Mouse (Mus musculus): Measurements from ENCODE around the gene Asic2. TPM values are rescaled to one million over a fixed set of nuclear protein-coding genes. Genes with fewer than 3 reads are reported as not detected.

Asic2 gene
- polyA plus RNA-seq, 1 experiment from 2014 or later, result 0.47 TPM

- no peaks in the 10 kb centered on the region for H3K27me3 ChIP-seq (ENCODE audit: control insufficient read depth, insufficient read depth, low read length)
- no peaks in the 10 kb centered on the region for H3K4me1 ChIP-seq (replicated peaks; ENCODE audit: control insufficient read depth, insufficient read depth)
- no peak overlapping the region for H3K9ac ChIP-seq (ENCODE audit: low read length)
- no peaks in the 10 kb centered on the region for H3K9me3 ChIP-seq (ENCODE audit: control insufficient read depth, low read length)
- no peak overlapping the region for H3K4me2 ChIP-seq (replicated peaks; ENCODE audit: low read depth)
- H3K27ac ChIP-seq (replicated peaks), result no peak overlapping the region
- no peaks in the 10 kb centered on the region for H3K36me3 ChIP-seq (ENCODE audit: control insufficient read depth, insufficient read depth, low read length)
- ATAC-seq (ENCODE audit: low FRiP score, low TSS enrichment), result no peak
- 61% methylated on average over 10 of the region's 10 CpGs for WGBS
- DNase-seq (ENCODE audit: low spot score), result peak; percentile 70
- no peak overlapping the region for H3K4me3 ChIP-seq (ENCODE audit: low read depth, low read length)
- TF ChIP-seq CTCF (IDR thresholded peaks at IDR 0.05; ENCODE audit: low read depth) (peak; percentile 100), EP300 (optimal IDR thresholded peaks at IDR 0.05) (no peak)
Observed at GRCm38 (mm10) chr11:81996172-81996841, 28.1 kb upstream of the Asic2 start.

- no peaks in the 10 kb centered on the region for H3K36me3 ChIP-seq (ENCODE audit: control insufficient read depth, insufficient read depth, low read length)
- no peak overlapping the region for H3K9ac ChIP-seq (ENCODE audit: low read length)
- no peaks in the 10 kb centered on the region for H3K9me3 ChIP-seq (ENCODE audit: control insufficient read depth, low read length)
- no peak for ATAC-seq (ENCODE audit: low FRiP score, low TSS enrichment)
- TF ChIP-seq CTCF (IDR thresholded peaks at IDR 0.05; ENCODE audit: low read depth), result peak; percentile 79
- TF ChIP-seq EP300 (optimal IDR thresholded peaks at IDR 0.05), result no peak
- DNase-seq (ENCODE audit: low spot score), result peak; percentile 33
- no peak overlapping the region for H3K27ac ChIP-seq (replicated peaks)
- H3K4me3 ChIP-seq (ENCODE audit: low read depth, low read length), result no peak overlapping the region
- WGBS, result 36% methylated on average over 5 of the region's 5 CpGs
- no peaks in the 10 kb centered on the region for H3K27me3 ChIP-seq (ENCODE audit: control insufficient read depth, insufficient read depth, low read length)
- H3K4me1 ChIP-seq (replicated peaks; ENCODE audit: control insufficient read depth, insufficient read depth), result no peaks in the 10 kb centered on the region
- no peak overlapping the region for H3K4me2 ChIP-seq (replicated peaks; ENCODE audit: low read depth)
Observed at GRCm38 (mm10) chr11:81983146-81983545, 14.9 kb upstream of the Asic2 start.

DNA sequence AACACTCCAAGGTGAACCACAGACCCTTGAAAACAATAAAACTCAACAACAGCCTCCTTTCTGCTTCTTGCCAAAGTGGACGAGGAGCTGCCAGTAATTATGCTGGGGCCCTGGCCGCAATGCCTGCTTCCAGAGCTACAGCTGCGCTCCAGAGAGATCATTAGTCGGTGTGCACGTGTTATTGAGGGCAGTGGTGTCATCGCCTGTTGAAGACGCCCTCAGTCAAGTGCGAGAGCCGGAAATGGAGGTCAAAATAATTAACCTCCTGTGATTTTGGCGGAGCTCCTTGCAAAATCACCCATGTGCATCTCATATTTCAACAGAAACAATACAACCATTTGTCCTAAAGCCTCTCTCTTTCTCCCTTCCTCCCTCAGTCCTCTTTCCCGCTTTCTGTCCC lies 13.9 kb upstream of the Asic2 start:
- H3K9me3 ChIP-seq (ENCODE audit: control insufficient read depth, low read length), result no peaks in the 10 kb centered on the region
- no peak overlapping the region for H3K27ac ChIP-seq (replicated peaks)
- no peak overlapping the region for H3K4me2 ChIP-seq (replicated peaks; ENCODE audit: low read depth)
- DNase-seq (ENCODE audit: low spot score), result no peak
- no peak for ATAC-seq (ENCODE audit: low FRiP score, low TSS enrichment)
- no peaks in the 10 kb centered on the region for H3K4me1 ChIP-seq (replicated peaks; ENCODE audit: control insufficient read depth, insufficient read depth)
- no peaks in the 10 kb centered on the region for H3K36me3 ChIP-seq (ENCODE audit: control insufficient read depth, insufficient read depth, low read length)
- H3K4me3 ChIP-seq (ENCODE audit: low read depth, low read length), result no peak overlapping the region
- TF ChIP-seq CTCF (IDR thresholded peaks at IDR 0.05; ENCODE audit: low read depth), result no peak
- no peak for TF ChIP-seq EP300 (optimal IDR thresholded peaks at IDR 0.05)
- H3K27me3 ChIP-seq (ENCODE audit: control insufficient read depth, insufficient read depth, low read length), result no peaks in the 10 kb centered on the region
- 49% methylated on average over 11 of the region's 11 CpGs for WGBS
- no peak overlapping the region for H3K9ac ChIP-seq (ENCODE audit: low read length)

- H3K9me3 ChIP-seq (ENCODE audit: control insufficient read depth, low read length), result no peaks in the 10 kb centered on the region
- no peak overlapping the region for H3K27ac ChIP-seq (replicated peaks)
- no peak for DNase-seq (ENCODE audit: low spot score)
- H3K4me3 ChIP-seq (ENCODE audit: low read depth, low read length), result no peak overlapping the region
- H3K36me3 ChIP-seq (ENCODE audit: control insufficient read depth, insufficient read depth, low read length), result no peaks in the 10 kb centered on the region
- no peaks in the 10 kb centered on the region for H3K27me3 ChIP-seq (ENCODE audit: control insufficient read depth, insufficient read depth, low read length)
- no peak for ATAC-seq (ENCODE audit: low FRiP score, low TSS enrichment)
- H3K9ac ChIP-seq (ENCODE audit: low read length), result no peak overlapping the region
- TF ChIP-seq CTCF (IDR thresholded peaks at IDR 0.05; ENCODE audit: low read depth) (peak; percentile 60), EP300 (optimal IDR thresholded peaks at IDR 0.05) (no peak)
- H3K4me2 ChIP-seq (replicated peaks; ENCODE audit: low read depth), result no peak overlapping the region
- no peaks in the 10 kb centered on the region for H3K4me1 ChIP-seq (replicated peaks; ENCODE audit: control insufficient read depth, insufficient read depth)
- WGBS, result 17% methylated on average over 5 of the region's 5 CpGs
Observed at GRCm38 (mm10) chr11:81974577-81974976, 6.3 kb upstream of the Asic2 start.

- WGBS, result 46% methylated on average over 5 of the region's 5 CpGs
- Histone ChIP-seq H3K36me3 (ENCODE audit: control insufficient read depth, insufficient read depth, low read length) (no peaks in the 10 kb centered on the region), H3K27ac (replicated peaks) (no peak overlapping the region), H3K4me3 (ENCODE audit: low read depth, low read length) (no peak overlapping the region), H3K4me2 (replicated peaks; ENCODE audit: low read depth) (no peak overlapping the region), H3K27me3 (ENCODE audit: control insufficient read depth, insufficient read depth, low read length) (no peaks in the 10 kb centered on the region), H3K9ac (ENCODE audit: low read length) (no peak overlapping the region), H3K9me3 (ENCODE audit: control insufficient read depth, low read length) (no peaks in the 10 kb centered on the region), H3K4me1 (replicated peaks; ENCODE audit: control insufficient read depth, insufficient read depth) (no peaks in the 10 kb centered on the region)
- ATAC-seq (ENCODE audit: low FRiP score, low TSS enrichment) (no peak), DNase-seq (ENCODE audit: low spot score) (no peak)
- TF ChIP-seq EP300 (optimal IDR thresholded peaks at IDR 0.05) (no peak), CTCF (IDR thresholded peaks at IDR 0.05; ENCODE audit: low read depth) (no peak)
Observed at GRCm38 (mm10) chr11:81973699-81974098, 5.4 kb upstream of the Asic2 start.

DNA sequence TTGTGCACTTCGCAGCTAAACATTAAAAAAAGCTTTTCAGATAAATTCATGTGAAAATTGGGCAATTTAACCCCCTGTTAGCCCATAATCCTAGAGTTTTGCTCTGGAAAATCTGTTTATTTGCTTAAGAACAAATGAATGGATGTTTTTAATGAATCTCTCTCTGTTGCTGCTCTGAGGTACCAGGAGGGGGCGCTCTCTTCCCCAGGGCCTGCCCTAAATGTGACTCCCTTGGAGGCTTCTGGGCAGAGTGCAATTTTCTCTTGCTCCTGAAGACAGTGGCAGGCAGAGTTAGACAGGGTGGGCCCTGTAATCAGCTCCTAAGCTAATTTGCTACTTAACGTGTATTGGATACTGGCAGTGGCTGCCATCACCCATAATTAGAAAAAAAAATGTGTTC lies 3.8 kb upstream of the Asic2 start:
- DNase-seq (ENCODE audit: low spot score) (no peak), ATAC-seq (ENCODE audit: low FRiP score, low TSS enrichment) (no peak)
- Histone ChIP-seq H3K9ac (ENCODE audit: low read length) (no peak overlapping the region), H3K9me3 (ENCODE audit: control insufficient read depth, low read length) (no peaks in the 10 kb centered on the region), H3K27ac (replicated peaks) (no peak overlapping the region), H3K4me1 (replicated peaks; ENCODE audit: control insufficient read depth, insufficient read depth) (no peaks in the 10 kb centered on the region), H3K36me3 (ENCODE audit: control insufficient read depth, insufficient read depth, low read length) (no peaks in the 10 kb centered on the region), H3K4me3 (ENCODE audit: low read depth, low read length) (no peak overlapping the region), H3K4me2 (replicated peaks; ENCODE audit: low read depth) (no peak overlapping the region), H3K27me3 (ENCODE audit: control insufficient read depth, insufficient read depth, low read length) (no peaks in the 10 kb centered on the region; the same call in 1 of the 2 replicates)
- TF ChIP-seq EP300 (optimal IDR thresholded peaks at IDR 0.05), result no peak
- peak; percentile 48 for TF ChIP-seq CTCF (IDR thresholded peaks at IDR 0.05; ENCODE audit: low read depth)
- WGBS, result 45% methylated on average over 3 of the region's 3 CpGs

All from stomach, postnatal 0 days (tissue).